Mouse (Mus musculus) G1E (cell line): Measurements from ENCODE around the gene Kansl1l. TPM values are rescaled to one million over a fixed set of nuclear protein-coding genes. Genes with fewer than 3 reads are reported as not detected.

ENCODE experiments used
- ATAC-seq: 2 replicates; pipeline ENCODE4 v1.8.0; 2016; ENCODE audit warnings: mild to moderate bottlenecking; ENCODE audit not compliant: insufficient number of reproducible peaks, poor library complexity, low FRiP score, severe bottlenecking; ENCODE audit errors: extremely low read depth
- DNase-seq: peaks from one replicate; pipeline ENCODE4 v3.0.0; 2012; ENCODE audit warnings: low spot score
- H3K27me3 ChIP-seq: 2 replicates; pipeline ENCODE4 v1.6.1; 2012; ENCODE audit warnings: mild to moderate bottlenecking, low read length, inconsistent platforms; ENCODE audit not compliant: insufficient read depth
- H3K36me3 ChIP-seq: replicated peaks from 2 replicates; pipeline ENCODE3; 2012; ENCODE audit warnings: mild to moderate bottlenecking, inconsistent platforms
- H3K4me1 ChIP-seq: 2 replicates; pipeline ENCODE4 v1.6.1; 2012; ENCODE audit warnings: low read depth, low read length, inconsistent platforms, mixed read lengths; ENCODE audit not compliant: insufficient read depth
- H3K4me3 ChIP-seq: 2 replicates; pipeline ENCODE4 v1.5.1; 2012; ENCODE audit warnings: low read depth, mild to moderate bottlenecking, inconsistent platforms, low read length, moderate library complexity, mixed read lengths
- H3K9me3 ChIP-seq: replicated peaks from 2 replicates; pipeline ENCODE4 v1.6.1; 2012; ENCODE audit warnings: inconsistent platforms
- CTCF ChIP-seq: IDR thresholded peaks from 2 replicates; pipeline ENCODE4 v1.5.1; 2012; ENCODE audit warnings: low read depth, low read length, inconsistent platforms, mixed read lengths
- GATA1 ChIP-seq: IDR thresholded peaks from 2 replicates; pipeline ENCODE4 v1.6.1; 2012; ENCODE audit warnings: borderline replicate concordance, low read length, inconsistent platforms, mixed read lengths
- GATA2 ChIP-seq: IDR thresholded peaks from 2 replicates; pipeline ENCODE4 v1.6.1; 2012; ENCODE audit warnings: low read depth, low read length, inconsistent platforms, borderline replicate concordance
- POLR2AphosphoS5 ChIP-seq: IDR thresholded peaks from 2 replicates; pipeline ENCODE4 v1.6.1; 2012; ENCODE audit warnings: low read depth, low read length, inconsistent platforms; ENCODE audit not compliant: insufficient replicate concordance
- TAL1 ChIP-seq: conservative IDR thresholded peaks from 2 replicates; pipeline ENCODE4 v1.6.1; 2012; ENCODE audit warnings: low read depth, low read length, inconsistent platforms, mixed read lengths
- polyA plus RNA-seq: library from polyadenylated mRNA; stranded (reverse); fragments of >175 nt; gene quantifications from 2 replicates; pipeline ENCODE4 v1.2.3, GENCODE M21; 2012
- total RNA-seq, 2 experiments: library from RNA; stranded (forward) in 1 of 2; stranded (reverse) in 1 of 2; fragments of 200-1000 nt in 1 of 2; fragments of >200 nt in 1 of 2; fragmentation: Nextera tagmentation in 1 of 2; gene quantifications; 2 replicates each; pipeline ENCODE4 v1.2.3; 2014 to 2017

Gene Kansl1l
- total and polyA plus RNA-seq, 3 experiments: 0.94 to 28.8 (median 18.7) TPM

DNA sequence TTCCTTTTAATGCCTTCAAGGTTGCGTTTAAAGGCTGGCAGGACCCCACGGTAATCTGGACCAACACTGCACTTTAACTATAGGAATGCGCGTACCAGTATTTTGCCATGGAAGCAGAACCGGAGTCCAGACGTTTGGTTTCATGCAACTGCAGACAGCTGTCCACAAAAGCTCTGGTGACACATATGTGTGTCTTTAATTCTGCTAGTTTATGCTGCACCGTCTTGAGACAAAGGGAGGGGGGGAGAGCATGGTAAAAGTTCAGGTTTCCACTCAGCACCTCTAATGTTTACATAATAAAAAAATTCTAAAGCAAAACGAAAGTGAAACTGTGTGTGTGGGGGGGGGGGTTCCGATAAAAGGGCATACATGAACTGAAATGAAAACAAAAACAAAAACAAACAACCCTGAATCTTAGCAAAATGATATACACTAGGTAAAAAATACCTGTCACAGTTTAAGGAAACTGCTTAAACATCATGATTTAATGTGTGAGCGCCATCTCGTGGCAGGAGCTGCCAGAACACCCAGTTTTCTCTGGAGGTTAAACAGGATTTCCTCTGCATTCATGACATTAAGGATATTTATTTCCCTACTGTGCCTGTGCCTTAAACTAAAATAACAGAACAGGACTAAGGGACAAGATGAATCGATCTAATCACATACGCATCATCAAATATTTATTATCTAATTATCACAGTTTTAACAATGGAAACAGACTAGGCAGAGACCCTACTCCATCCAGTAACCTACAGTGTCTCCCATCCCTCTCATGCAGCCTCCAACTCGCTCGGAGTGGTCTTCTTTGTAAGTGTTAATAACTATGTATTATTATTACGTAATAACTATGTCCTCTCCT lies 21.1 kb upstream of the Kansl1l start:
- H3K36me3 ChIP-seq: peaks cover 47% of the 10 kb centered on the region
- H3K27me3 ChIP-seq: no peaks in the 10 kb centered on the region
- H3K4me1 ChIP-seq: peaks cover 7% of the 10 kb centered on the region
- H3K4me3 ChIP-seq: peak overlapping the region; percentile 60
- H3K9me3 ChIP-seq: no peaks in the 10 kb centered on the region
- TF ChIP-seq GATA2: no peak
- TF ChIP-seq CTCF: peak; percentile 59; the same call in 1 of the 2 replicates
- DNase-seq (no peak), ATAC-seq (peak; percentile 50; the same call in 1 of the 2 replicates)

DNA sequence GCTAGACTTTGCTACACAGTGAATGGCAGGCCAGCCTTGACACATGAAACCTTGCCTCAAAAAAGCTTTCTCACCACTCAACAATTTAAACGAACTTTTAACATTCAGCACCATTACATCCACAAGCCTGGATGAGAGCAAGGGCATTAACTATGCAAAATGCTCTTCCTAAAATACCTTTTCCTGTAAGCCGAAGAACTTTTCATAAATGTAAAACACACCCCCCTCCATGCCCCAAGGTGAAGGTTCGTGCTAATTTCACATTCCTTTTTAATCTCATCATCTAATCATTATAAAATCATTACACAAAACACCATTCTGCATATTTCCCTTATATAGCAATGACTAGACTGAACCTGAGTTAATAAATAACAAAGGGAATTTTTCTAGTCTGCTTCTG lies 19.8 kb upstream of the Kansl1l start:
- no peaks in the 10 kb centered on the region for H3K27me3 ChIP-seq
- no peak for ATAC-seq
- TF ChIP-seq TAL1 (no peak), GATA1 (no peak), GATA2 (no peak), POLR2AphosphoS5 (no peak), CTCF (no peak)
- DNase-seq: no peak
- peaks cover 42% of the 10 kb centered on the region for H3K36me3 ChIP-seq
- H3K4me1 ChIP-seq: peaks cover 7% of the 10 kb centered on the region
- H3K4me3 ChIP-seq: no peak overlapping the region
- no peaks in the 10 kb centered on the region for H3K9me3 ChIP-seq

DNA sequence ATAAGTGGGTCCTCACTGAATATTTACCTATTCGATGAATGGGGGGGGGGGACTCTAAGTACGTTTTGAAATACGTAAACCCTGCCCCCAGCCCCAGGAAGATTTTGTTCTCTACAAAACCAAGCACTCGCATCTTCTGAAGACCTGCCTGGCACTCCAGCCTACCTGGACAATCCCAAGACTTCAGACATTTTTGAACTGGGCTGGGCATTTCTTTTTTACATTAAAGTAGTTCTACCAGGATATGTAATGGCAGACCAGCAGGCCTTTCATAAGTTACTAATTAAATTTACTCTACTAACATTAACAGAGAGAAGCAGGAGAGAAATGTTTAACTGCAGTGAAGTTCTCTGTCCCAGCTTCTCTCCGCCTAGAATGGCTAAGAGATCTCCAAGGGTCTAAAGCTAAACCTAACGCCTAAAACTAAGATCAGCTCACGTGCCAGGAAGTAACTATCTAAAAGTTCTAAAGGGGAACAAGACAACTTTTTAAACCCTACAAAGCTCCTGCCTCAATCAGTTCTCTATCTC lies 15.3 kb upstream of the Kansl1l start:
- no peak overlapping the region for H3K4me3 ChIP-seq
- no peak for ATAC-seq
- H3K9me3 ChIP-seq: no peaks in the 10 kb centered on the region
- H3K4me1 ChIP-seq: no peaks in the 10 kb centered on the region
- TF ChIP-seq TAL1: no peak
- TF ChIP-seq CTCF: no peak
- TF ChIP-seq GATA1: no peak
- no peak for TF ChIP-seq POLR2AphosphoS5
- TF ChIP-seq GATA2: no peak
- H3K36me3 ChIP-seq: peaks cover 38% of the 10 kb centered on the region
- no peak for DNase-seq
- no peaks in the 10 kb centered on the region for H3K27me3 ChIP-seq

DNA sequence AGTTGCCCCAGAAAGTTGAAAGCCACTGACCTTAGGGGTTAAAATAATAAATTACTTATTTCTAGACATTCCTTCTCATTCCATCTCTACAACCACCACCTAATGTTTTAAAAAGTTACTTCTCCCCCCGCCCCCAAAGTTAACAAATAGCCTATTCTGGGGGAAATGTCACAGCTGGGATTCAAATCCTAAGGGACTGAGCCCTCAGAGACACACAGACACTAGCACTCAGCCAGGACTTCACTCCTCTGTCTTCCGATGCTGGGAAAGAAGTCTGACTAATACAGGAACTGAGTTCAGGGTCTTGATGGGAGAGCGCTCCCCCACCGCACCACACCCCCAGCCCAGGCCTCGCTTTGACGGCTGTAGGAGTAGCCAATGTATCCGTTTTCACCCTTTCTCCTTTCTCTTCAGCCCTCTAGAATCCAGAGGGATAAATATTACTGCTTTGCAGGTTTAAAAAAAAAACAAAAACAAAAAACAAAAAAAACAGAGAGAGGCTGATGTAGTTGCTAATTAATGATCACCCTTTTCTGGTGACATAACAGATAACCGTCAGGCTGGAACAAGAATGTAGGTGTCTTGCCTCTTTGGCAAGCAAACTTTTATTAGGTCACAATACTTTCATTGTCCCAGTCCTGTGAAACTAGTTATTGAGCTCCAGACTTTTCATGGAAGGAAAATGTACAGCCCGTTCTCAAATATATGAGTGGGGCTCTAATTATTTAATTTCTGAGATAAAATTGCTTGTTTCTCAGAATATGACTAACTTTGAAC lies 14.7 kb upstream of the Kansl1l start:
- ATAC-seq (no peak), DNase-seq (no peak)
- no peaks in the 10 kb centered on the region for H3K4me1 ChIP-seq
- no peaks in the 10 kb centered on the region for H3K27me3 ChIP-seq
- TF ChIP-seq GATA1 (no peak), TAL1 (no peak), POLR2AphosphoS5 (no peak), GATA2 (no peak), CTCF (no peak)
- no peak overlapping the region for H3K4me3 ChIP-seq
- peaks cover 39% of the 10 kb centered on the region for H3K36me3 ChIP-seq
- no peaks in the 10 kb centered on the region for H3K9me3 ChIP-seq

DNA sequence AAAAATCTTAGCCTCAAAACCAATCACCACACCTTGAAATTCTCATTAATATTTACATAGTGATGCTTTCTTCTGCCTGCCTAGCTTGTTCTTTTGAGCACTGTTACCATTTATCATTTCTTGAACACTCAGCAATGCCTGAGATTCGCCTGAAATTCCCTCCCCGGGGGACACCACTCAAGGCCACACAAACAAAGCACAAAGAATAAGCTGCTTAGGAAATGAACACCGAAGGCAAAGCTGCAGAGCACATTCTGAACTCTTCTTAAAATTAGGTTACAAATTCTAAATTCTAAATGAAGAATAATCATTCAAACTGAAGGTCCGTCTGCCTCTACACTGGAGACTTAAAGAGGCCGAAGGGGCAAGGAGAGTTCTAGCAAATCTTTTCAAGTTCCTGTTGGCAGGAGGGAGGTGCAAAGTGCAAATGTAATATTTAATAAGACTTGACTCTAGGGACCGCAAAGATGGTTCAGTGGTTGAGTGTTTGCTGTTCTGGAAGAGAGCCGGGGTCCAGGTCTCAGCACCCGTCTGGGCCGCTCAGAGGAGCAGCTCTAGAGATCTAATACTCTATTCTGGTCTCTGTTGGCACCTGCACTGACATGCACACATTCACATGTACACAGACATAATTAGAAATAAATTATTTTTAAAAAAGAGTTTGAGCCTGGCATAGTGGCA lies 12.2 kb upstream of the Kansl1l start:
- Histone ChIP-seq H3K4me3 (no peak overlapping the region), H3K27me3 (no peaks in the 10 kb centered on the region), H3K9me3 (no peaks in the 10 kb centered on the region), H3K4me1 (no peaks in the 10 kb centered on the region), H3K36me3 (peaks cover 31% of the 10 kb centered on the region)
- no peak for ATAC-seq
- DNase-seq: no peak
- TF ChIP-seq CTCF: no peak
- no peak for TF ChIP-seq TAL1
- TF ChIP-seq GATA2: no peak
- no peak for TF ChIP-seq GATA1

DNA sequence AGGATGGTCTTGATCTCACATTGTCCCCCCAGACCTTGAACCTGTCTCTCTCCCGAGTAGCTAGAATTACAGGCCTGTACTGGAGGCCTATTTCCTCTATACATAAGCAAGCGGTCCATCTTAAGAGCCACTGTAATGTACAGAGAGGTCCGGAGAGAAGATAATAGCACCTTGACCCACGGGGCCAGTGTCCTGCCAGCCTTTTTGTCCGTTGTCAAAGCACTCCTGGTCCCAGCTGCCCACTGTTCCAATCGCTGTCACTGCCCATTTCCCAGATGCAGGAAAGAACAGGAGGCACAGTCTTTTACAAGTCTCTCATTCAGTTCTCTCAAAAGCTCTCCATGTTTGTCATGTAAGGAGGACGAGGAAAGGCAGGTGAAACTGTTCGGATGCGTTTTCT lies 4.6 kb upstream of the Kansl1l start:
- ATAC-seq: no peak
- no peaks in the 10 kb centered on the region for H3K27me3 ChIP-seq
- no peak overlapping the region for H3K4me3 ChIP-seq
- no peaks in the 10 kb centered on the region for H3K9me3 ChIP-seq
- TF ChIP-seq GATA2 (no peak), POLR2AphosphoS5 (no peak), CTCF (no peak), GATA1 (no peak), TAL1 (no peak)
- H3K36me3 ChIP-seq: peaks cover 14% of the 10 kb centered on the region
- no peak for DNase-seq
- peaks cover 13% of the 10 kb centered on the region for H3K4me1 ChIP-seq
